Mouse (Mus musculus) intestine, embryonic 16.5 days (tissue): ENCODE data around the gene Sstr3. TPM values are rescaled to one million over a fixed set of nuclear protein-coding genes. Genes with fewer than 3 reads are reported as not detected.

Experiments
- ATAC-seq: fragments of 200-750 bp; cut with Nextera tagmentation; 2 replicates; pipeline ENCODE4 v1.8.0; 2017; ENCODE audit warnings: moderate TSS enrichment, moderate library complexity
- H3K27ac ChIP-seq: fragments of 300-500 bp; sonication (generic); 2 replicates; pipeline ENCODE4 v1.5.1; 2014; ENCODE audit warnings: mild to moderate bottlenecking, low read length
- H3K27me3 ChIP-seq: fragments of 300-500 bp; sonication (generic); replicated peaks from 2 replicates; pipeline ENCODE4 v1.6.1; 2014; ENCODE audit warnings: low read length, control low read depth, mixed read lengths; ENCODE audit not compliant: control insufficient read depth, insufficient read depth
- H3K36me3 ChIP-seq: fragments of 300-500 bp; sonication (generic); 2 replicates; pipeline ENCODE4 v1.6.1; 2014; ENCODE audit warnings: low read length, control low read depth; ENCODE audit not compliant: control insufficient read depth, insufficient read depth
- H3K4me1 ChIP-seq: fragments of 300-500 bp; sonication (generic); 2 replicates; pipeline ENCODE4 v1.6.1; 2014; ENCODE audit warnings: low read length, control low read depth, mixed read lengths; ENCODE audit not compliant: control insufficient read depth, insufficient read depth
- H3K4me2 ChIP-seq: fragments of 300-500 bp; sonication (generic); 2 replicates; pipeline ENCODE4 v1.6.1; 2014; ENCODE audit warnings: low read depth, low read length, control low read depth
- H3K4me3 ChIP-seq: fragments of 300-500 bp; sonication (generic); 2 replicates; pipeline ENCODE4 v1.5.1; 2014; ENCODE audit warnings: mild to moderate bottlenecking, low read length
- H3K9ac ChIP-seq: fragments of 300-500 bp; sonication (generic); 2 replicates; pipeline ENCODE4 v1.6.1; 2014; ENCODE audit warnings: low read depth, low read length
- H3K9me3 ChIP-seq: fragments of 300-500 bp; sonication (generic); 2 replicates; pipeline ENCODE4 v1.6.1; 2016; ENCODE audit warnings: low read length, control low read depth; ENCODE audit not compliant: control insufficient read depth
- WGBS: fragments of 180-500 bp; shearing (Covaris S2); extraction: QIAGEN DNeasy Blood & Tissue Kit; methylation state at CpG from one replicate; pipeline ENCODE4 v1.1.7; 2014; 5-methylcytosine and 5-hydroxymethylcytosine counted together
- polyA plus RNA-seq: library from polyadenylated mRNA; unstranded; fragments of >200 nt; fragmentation: Nextera tagmentation; extraction: Ambion mirVana; gene quantifications from 2 replicates; pipeline ENCODE4 v1.2.1, GENCODE M21; 2015

The Sstr3 gene
- polyA plus RNA-seq, 1 experiment from 2014 or later: 0.23 TPM

DNA sequence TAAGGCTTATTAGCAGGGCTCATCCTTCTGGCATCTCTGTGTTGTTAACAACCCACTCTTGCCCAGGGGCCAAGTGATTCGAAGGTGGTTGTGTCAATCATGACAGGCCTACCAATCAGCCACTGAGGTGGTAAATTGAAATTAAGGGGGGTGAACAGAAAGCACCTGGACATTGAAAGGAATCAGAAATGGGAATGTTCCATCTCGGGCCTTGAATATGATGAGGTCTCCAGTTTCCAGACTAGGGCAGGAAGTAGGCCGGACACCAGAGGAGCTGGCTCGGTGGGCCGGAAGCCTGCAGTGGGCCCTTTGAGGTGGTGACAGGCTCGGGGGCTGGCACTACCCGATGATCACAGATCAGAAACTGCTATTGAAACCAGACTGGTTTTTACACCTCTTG lies 16.5 kb downstream of the Sstr3 start:
- no peaks in the 10 kb centered on the region for H3K9me3 ChIP-seq
- no peak overlapping the region for H3K4me2 ChIP-seq
- H3K4me3 ChIP-seq: no peak overlapping the region
- H3K27me3 ChIP-seq: no peaks in the 10 kb centered on the region
- peak overlapping the region; percentile 25; the same call in 1 of the 2 replicates for H3K9ac ChIP-seq
- no peak for ATAC-seq
- 72% methylated on average over 7 of the region's 7 CpGs for WGBS
- no peak overlapping the region for H3K27ac ChIP-seq
- peaks cover 21% of the 10 kb centered on the region for H3K4me1 ChIP-seq
- H3K36me3 ChIP-seq: no peaks in the 10 kb centered on the region

DNA sequence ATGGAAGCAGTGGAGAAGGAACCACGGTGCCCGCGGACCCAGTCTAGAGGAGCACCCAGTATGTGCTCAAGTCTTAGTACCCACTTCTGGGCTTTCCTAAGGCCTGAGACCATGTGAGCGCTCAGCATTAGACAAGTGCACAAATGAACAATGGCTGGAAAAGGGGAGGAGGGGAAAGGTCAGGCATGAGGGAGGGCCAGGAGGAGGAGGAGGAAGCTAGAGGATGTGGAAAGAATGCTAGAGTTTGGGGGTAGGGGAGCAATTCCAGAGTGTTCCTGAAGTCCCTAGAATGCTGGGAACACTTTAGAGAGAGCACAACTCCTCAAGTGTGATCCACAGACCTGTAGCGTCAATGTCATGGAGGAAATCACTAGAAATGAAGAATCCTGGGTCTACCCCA lies 20.3 kb downstream of the Sstr3 start:
- Histone ChIP-seq H3K9ac (no peak overlapping the region), H3K4me2 (no peak overlapping the region), H3K36me3 (no peaks in the 10 kb centered on the region), H3K9me3 (no peaks in the 10 kb centered on the region), H3K27ac (no peak overlapping the region), H3K4me1 (0 out of 2 replicates have a peak, but pooled peaks cover 2% of the 10 kb centered on the region), H3K4me3 (no peak overlapping the region), H3K27me3 (no peaks in the 10 kb centered on the region)
- ATAC-seq: no peak
- 91% methylated on average over 5 of the region's 5 CpGs for WGBS

DNA sequence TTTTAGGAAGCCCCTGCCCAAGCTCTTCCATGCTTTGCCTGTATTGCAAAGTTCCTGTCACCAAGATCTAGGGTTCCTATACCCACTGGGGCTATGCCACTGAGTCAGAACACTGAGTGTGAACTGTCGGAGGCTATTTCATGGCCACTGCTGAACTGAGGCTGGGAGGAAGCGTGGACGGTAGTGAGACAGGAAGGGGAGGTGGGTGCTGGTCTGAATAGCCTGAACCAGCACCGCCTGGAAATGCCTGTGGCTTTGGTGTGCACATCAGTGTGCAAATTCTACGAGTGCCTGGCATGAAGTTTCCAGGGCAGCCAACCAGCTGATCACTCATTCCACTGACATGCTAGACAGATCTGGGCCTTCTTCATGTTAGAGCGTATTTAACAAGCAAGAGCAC lies 22.6 kb downstream of the Sstr3 start:
- WGBS: 83% methylated on average over 6 of the region's 6 CpGs
- Histone ChIP-seq H3K9me3 (no peaks in the 10 kb centered on the region), H3K36me3 (no peaks in the 10 kb centered on the region), H3K9ac (no peak overlapping the region), H3K4me3 (no peak overlapping the region), H3K4me2 (no peak overlapping the region), H3K4me1 (no peaks in the 10 kb centered on the region), H3K27ac (no peak overlapping the region), H3K27me3 (no peaks in the 10 kb centered on the region)
- no peak for ATAC-seq

DNA sequence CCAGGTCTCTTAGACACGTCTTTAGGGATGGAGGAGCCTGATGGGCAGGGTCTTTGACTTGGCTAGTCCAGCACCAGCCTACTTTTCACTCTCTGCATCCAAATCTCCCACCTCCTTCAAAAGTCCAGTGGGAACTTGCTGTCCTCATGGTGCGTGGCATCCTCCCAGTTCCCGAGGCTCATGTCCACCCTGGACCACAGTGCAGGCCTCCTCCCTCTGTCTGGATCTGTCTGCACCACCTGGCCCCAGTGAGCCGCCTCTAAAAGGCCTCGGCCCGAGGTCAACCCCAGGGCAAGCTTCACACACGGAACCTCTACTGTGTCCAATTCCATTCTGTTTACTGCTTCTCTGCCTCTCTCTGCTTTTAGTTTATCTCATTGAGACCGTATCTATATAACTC lies 23.2 kb downstream of the Sstr3 start:
- no peak for ATAC-seq
- H3K4me1 ChIP-seq: no peaks in the 10 kb centered on the region
- no peak overlapping the region for H3K4me2 ChIP-seq
- no peak overlapping the region for H3K4me3 ChIP-seq
- no peak overlapping the region for H3K27ac ChIP-seq
- no peak overlapping the region for H3K9ac ChIP-seq
- 68% methylated on average over 8 of the region's 8 CpGs for WGBS
- no peaks in the 10 kb centered on the region for H3K27me3 ChIP-seq
- no peaks in the 10 kb centered on the region for H3K36me3 ChIP-seq
- H3K9me3 ChIP-seq: no peaks in the 10 kb centered on the region

DNA sequence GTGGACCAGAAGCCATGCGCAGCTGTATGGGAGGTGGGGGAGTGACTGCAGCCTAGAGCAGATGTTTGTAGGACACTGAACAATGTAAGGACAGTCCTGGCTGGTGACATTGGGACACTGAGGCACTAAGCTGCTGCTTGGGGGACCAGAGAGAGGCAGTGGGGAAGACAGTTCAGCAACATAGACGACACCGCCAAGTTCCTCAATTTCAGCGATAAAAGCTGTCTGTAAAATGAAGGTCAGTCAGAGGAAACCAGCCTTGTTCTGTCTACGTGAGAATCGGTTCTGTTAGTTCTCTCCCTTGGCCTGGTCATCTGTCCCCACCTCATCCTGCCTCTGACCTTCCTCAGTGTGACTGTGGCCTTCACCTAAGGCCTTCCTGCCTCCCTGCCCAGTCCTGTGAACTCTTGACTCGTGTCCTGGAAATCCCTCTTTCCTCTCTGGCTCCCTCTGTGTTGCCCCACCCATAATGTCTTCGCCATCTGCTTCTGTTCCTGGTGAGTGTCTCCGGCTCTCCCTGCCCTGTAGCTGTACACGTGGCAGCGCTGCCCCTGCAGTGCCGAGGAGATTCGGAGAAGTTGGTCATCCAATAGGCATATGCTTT lies 24.3 kb downstream of the Sstr3 start:
- Histone ChIP-seq H3K9ac (no peak overlapping the region), H3K4me1 (no peaks in the 10 kb centered on the region), H3K36me3 (no peaks in the 10 kb centered on the region), H3K9me3 (no peaks in the 10 kb centered on the region), H3K27me3 (no peaks in the 10 kb centered on the region), H3K4me3 (no peak overlapping the region), H3K27ac (no peak overlapping the region), H3K4me2 (no peak overlapping the region)
- WGBS: 64% methylated on average over 13 of the region's 13 CpGs
- no peak for ATAC-seq

DNA sequence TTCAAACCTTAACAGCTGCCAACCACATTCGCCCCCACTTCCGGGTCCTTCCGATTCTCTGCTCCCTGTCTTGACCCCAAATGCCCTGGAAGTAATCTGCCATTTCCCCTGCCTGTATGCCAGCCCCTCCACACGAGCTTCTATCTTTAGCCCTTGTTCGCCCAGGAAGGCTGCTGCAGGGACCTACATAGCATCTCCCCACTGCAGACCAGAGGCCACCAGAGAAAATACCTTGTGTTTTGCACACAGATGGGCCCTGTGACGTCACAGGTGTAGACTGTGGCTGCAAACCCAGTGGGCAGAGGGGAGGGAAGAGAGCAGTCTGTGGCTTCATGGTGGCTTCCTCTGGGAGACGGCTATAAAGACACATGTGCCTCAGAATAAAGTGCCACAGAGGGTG lies 26.3 kb downstream of the Sstr3 start:
- ATAC-seq: no peak
- H3K27me3 ChIP-seq: no peaks in the 10 kb centered on the region
- H3K9ac ChIP-seq: no peak overlapping the region
- peaks cover 2% of the 10 kb centered on the region; the same call in 1 of the 2 replicates for H3K4me1 ChIP-seq
- H3K4me3 ChIP-seq: no peak overlapping the region
- no peaks in the 10 kb centered on the region for H3K9me3 ChIP-seq
- no peak overlapping the region for H3K27ac ChIP-seq
- 56% methylated on average over 7 of the region's 7 CpGs for WGBS
- H3K36me3 ChIP-seq: no peaks in the 10 kb centered on the region
- no peak overlapping the region for H3K4me2 ChIP-seq

DNA sequence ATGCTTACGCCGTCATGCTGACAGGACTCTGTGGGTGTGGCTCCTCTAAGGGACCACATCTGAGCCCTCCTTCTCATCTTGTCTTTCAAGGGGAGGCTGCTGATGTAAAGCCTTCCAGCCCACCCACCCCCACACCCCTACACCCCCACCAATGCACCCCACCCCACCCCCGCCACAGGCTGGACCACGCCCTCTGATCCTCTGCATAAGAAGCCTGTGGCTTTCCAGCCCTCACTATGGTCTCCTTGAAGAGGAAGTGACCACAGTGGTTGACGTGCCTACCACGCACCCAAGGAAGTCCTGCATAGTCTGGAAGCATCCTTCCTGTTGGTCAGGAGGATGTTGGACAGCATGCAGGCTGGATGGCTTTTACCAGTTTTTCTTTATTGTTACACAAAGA lies 28.7 kb downstream of the Sstr3 start:
- ATAC-seq: no peak
- Histone ChIP-seq H3K27ac (no peak overlapping the region), H3K4me1 (peaks cover 2% of the 10 kb centered on the region; the same call in 1 of the 2 replicates), H3K27me3 (no peaks in the 10 kb centered on the region), H3K4me3 (no peak overlapping the region), H3K36me3 (no peaks in the 10 kb centered on the region), H3K9ac (no peak overlapping the region), H3K4me2 (no peak overlapping the region), H3K9me3 (no peaks in the 10 kb centered on the region)
- 80% methylated on average over 6 of the region's 6 CpGs for WGBS

DNA sequence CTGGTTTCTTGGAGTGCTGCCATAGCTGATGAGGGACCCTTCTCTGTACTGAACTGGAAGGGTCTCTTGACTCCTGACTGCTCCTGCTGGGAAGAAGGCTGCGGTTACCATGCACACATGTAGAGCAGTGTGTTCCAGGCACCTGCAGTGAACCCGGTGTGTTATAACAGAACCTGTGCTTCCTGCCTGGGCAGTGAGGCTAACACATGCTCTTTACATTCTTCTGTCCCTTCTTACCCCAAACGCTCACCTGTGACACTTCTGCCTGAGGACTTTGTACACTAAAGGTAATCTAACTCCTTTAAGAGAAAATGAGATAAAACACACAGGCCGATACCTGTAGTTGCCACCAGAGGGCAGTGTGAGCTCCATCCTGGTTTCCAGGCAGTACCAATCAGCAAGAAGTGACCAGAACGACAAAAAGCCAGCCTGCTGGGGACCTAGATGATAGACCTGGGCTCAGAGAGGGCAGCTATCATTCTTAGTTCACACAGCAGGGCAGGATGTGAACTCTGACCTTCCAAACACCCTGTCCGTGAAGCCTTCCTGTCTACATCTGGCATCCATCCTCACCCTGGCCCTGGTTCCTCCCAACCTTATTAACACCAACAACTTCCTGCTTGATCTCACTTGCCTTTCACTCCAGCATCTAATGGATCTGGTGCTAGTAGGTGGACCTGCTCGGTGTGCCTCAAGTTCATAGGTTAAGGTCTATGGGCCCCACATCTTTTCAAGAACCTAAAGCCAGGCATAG lies 29.9 kb downstream of the Sstr3 start:
- H3K4me3 ChIP-seq: no peak overlapping the region
- peaks cover 2% of the 10 kb centered on the region; the same call in 1 of the 2 replicates for H3K4me1 ChIP-seq
- no peaks in the 10 kb centered on the region for H3K27me3 ChIP-seq
- H3K36me3 ChIP-seq: no peaks in the 10 kb centered on the region
- H3K4me2 ChIP-seq: no peak overlapping the region
- no peak overlapping the region for H3K27ac ChIP-seq
- no peak overlapping the region for H3K9ac ChIP-seq
- H3K9me3 ChIP-seq: no peaks in the 10 kb centered on the region
- WGBS: 25% methylated on average over 7 of the region's 7 CpGs
- ATAC-seq: peak; percentile 68

DNA sequence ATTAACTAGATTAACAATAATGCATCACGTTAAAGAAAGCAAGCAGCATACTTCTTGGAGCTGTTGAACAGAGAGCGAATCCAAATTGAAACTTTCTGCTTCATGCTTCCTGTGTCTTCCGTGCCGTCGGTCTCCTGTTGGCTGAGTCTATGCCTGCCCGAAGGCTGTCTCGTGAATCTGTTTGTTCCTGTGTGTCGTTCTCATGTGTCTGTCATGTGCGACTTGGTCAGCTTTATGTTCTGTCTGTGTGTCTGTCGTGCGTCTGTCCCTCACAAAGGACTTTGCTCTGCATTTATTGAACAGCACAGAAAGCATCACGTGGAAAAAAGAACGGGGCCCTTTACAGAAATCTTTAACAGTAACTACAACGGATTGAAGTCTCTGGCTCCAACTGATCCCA lies 31.5 kb downstream of the Sstr3 start:
- ATAC-seq: peak; percentile 57
- no peak overlapping the region for H3K4me2 ChIP-seq

More for the DNA sequence above, 31.5 kb downstream of the Sstr3 start:
- H3K9ac ChIP-seq: no peak overlapping the region
- H3K4me1 ChIP-seq: peaks cover 2% of the 10 kb centered on the region; the same call in 1 of the 2 replicates
- H3K27me3 ChIP-seq: no peaks in the 10 kb centered on the region
- H3K9me3 ChIP-seq: no peaks in the 10 kb centered on the region
- no peak overlapping the region for H3K4me3 ChIP-seq
- H3K27ac ChIP-seq: no peak overlapping the region
- no peaks in the 10 kb centered on the region for H3K36me3 ChIP-seq
- 73% methylated on average over 14 of the region's 14 CpGs for WGBS
